Mouse (Mus musculus): ENCODE measurements at regions not wholly inside any gene's neighbourhood (a gene's known extent, or its start where the extent isn't known, plus 50 kb on each side); places are given as distances from the start of the nearest gene placed in this dataset.

DNA sequence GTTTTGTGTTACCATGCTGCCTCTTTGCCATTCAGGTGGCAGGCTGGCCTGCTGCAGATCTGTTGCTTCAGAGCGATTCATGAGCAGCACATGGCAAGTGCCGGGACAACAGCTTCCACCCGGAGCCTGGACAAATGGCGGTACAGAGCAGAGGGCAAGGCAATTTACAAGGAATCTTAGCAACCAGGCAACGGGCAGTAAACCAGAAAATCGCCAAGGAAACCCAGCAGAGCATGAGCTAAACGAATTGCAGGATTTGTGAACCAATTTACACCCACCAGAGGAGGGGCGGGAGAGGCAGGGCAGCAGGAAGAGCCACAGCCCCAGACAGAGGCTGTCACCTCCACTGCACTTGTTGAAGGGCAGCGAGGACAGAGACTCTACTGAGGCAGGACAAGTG is 60.5 kb upstream of the Loxl4 start:
- no peak for DNase-seq (ENCODE audit: low spot score)

DNA sequence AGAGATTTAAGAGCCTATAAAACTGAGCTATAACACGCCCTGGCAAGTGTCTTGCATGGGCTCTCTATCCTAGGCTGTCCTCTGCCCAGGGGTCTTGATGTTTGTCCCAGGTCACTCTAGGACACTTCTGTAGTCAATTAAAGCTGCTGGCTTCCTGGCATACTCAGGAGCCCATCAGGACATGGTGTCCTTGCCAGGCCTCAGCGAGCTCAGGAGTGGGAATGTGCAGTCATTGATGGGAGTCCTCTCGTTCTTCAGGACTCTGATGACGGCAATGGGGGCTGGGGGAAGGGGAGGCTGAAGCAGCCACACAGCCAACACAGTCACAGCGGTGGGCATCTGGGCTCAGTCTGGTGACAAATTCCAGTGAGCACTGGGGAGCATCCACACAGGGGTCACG is 57.3 kb upstream of the Loxl4 start:
- DNase-seq (ENCODE audit: low spot score): no peak

DNA sequence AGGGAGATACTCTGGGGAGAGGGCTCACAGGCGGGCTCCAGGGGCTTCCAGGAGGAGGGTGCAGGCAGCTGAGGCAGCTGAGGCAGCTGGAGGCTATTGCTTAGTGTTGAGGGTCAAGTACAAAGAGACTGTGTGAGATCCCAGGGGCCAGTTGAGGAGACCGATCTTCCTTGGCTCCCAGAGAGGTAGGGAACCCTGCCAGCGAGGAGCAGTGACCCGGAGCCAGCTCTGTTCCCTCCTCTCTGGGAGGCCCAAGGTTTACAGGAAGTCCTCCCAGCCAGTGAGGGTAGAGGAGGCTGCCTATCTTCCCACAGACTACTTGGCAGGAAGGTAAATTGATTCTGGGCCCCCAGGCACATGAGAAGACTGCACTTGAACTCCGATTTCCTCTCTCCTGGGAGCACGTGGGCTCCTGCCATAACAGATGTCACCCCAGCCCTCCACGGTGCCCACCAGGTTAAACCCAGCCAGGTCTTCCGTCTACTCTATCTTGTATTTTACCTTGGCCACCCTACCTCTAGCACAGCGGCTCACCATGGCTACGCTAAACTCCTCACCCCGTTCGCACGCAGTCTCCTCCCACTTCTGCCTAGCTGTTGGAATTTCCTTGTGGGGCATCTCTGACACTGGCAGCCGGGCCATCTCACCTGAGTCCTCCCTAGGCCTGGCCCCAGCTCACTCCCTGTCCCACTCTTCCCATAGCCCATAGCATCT is 55.9 kb upstream of the Loxl4 start:
- DNase-seq (ENCODE audit: low spot score): peak; percentile 74

DNA sequence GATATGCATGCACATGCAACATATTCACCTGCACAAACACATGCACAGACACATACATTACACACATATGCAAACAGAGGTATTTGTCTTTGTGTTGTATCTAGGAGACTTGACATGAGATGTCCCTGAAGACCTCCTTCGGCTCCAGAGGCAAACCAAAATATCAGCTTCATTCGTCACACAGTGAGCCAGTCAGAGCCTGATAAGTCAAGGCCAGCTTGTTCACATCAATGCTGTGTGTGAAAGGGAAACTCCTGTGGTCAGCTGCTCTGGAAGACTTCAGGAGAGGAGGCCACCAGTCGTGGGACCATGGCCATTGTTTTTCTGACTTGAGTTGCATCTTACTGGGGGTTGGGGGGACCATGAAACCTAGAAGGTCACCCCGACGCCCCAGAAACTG is 54.3 kb upstream of the Loxl4 start:
- DNase-seq (ENCODE audit: low spot score): no peak
